Mouse (Mus musculus): ENCODE results near the gene Hspbap1. TPM values are rescaled to one million over a fixed set of nuclear protein-coding genes. Genes with fewer than 3 reads are reported as not detected.
A peak's percentile ranks its signal among the peaks of the same experiment; 100 is the strongest.

Gene Hspbap1
- polyA plus RNA-seq, 1 experiment from 2014 or later = 21.0 TPM

DNA sequence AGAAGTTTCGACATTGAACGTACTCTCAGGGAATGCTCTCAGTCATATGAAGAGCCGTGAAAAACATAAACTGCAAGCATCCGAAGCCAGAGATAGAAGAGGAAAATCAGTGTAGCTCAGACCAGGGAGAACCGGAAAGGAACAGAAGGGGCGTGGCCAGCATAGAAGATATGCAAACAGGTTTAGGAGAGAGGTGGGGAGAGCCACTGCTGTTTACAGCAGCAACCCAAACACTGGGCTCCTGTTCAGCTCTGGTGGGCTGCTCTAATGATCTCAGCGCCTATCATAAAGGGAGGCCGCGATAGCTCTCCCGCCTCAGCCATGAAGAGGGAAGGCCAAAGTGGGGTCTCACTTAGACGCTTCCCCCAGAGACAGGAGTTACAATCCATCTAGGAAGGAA, 97.6 kb downstream of the Hspbap1 start:
- no peak overlapping the region for H3K27ac ChIP-seq
- H3K4me2 ChIP-seq = no peak overlapping the region
- H3K27me3 ChIP-seq = peaks cover 28% of the 10 kb centered on the region
- no peaks in the 10 kb centered on the region for H3K36me3 ChIP-seq (ENCODE audit: poor library complexity, severe bottlenecking)
- no peak overlapping the region for H3K9ac ChIP-seq
- no peak for ATAC-seq
- H3K4me3 ChIP-seq = no peak overlapping the region
- H3K4me1 ChIP-seq = peaks cover 16% of the 10 kb centered on the region
- WGBS = 81% methylated on average over 11 of the region's 11 CpGs
- no peaks in the 10 kb centered on the region for H3K9me3 ChIP-seq (replicated peaks)

DNA sequence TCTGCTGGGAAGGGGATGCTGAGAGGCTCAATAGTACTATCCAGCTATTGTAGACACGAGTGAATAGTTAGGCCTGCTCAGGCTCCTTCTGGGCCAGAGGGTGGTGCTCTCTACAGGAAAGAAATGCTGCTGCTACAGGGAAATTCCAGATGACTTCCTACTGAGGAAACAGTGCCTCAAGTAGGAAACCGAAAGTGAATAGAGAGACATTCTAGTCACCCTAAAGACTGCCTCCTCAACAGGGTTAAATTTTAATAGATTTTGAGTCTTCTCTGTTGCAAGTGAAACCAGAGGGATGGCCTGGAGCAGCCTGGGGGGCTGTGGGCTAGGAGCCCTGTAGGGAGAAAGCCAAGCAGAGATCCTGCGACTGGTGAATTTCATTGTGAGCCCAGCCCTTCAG, 99.0 kb downstream of the Hspbap1 start:
- Histone ChIP-seq H3K9ac (no peak overlapping the region), H3K27me3 (peaks cover 33% of the 10 kb centered on the region), H3K36me3 (ENCODE audit: poor library complexity, severe bottlenecking) (no peaks in the 10 kb centered on the region), H3K4me3 (no peak overlapping the region), H3K9me3 (replicated peaks) (no peaks in the 10 kb centered on the region), H3K4me2 (no peak overlapping the region), H3K27ac (no peak overlapping the region), H3K4me1 (peaks cover 16% of the 10 kb centered on the region)
- WGBS = 41% methylated on average over 3 of the region's 3 CpGs
- no peak for ATAC-seq

DNA sequence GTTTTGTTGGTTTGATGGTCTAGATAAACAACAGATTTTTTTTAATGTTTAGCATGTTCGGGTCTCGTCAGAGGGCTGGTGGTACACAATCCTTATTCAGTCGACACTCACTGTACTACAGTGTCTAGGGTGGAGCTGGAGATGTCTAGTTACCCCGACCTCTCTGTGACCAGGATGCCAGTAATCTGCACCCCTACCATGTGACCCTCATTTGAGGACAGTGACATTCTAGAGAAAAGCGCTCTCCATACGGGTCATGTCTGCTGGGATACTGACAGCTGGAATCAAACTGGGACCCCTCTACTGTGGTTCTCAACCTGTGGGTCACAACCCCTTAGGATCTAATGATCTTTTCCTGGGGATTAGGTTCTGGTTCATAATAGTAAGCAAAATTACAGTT, 99.5 kb downstream of the Hspbap1 start:
- no peak overlapping the region for H3K27ac ChIP-seq
- no peak overlapping the region for H3K4me3 ChIP-seq
- peaks cover 16% of the 10 kb centered on the region for H3K4me1 ChIP-seq
- H3K36me3 ChIP-seq (ENCODE audit: poor library complexity, severe bottlenecking) = no peaks in the 10 kb centered on the region
- peaks cover 2% of the 10 kb centered on the region; the same call in 1 of the 2 replicates for H3K9me3 ChIP-seq (replicated peaks)
- H3K9ac ChIP-seq = no peak overlapping the region
- WGBS = 81% methylated on average over 6 of the region's 6 CpGs
- ATAC-seq = no peak
- no peak overlapping the region for H3K4me2 ChIP-seq
- peaks cover 33% of the 10 kb centered on the region for H3K27me3 ChIP-seq

DNA sequence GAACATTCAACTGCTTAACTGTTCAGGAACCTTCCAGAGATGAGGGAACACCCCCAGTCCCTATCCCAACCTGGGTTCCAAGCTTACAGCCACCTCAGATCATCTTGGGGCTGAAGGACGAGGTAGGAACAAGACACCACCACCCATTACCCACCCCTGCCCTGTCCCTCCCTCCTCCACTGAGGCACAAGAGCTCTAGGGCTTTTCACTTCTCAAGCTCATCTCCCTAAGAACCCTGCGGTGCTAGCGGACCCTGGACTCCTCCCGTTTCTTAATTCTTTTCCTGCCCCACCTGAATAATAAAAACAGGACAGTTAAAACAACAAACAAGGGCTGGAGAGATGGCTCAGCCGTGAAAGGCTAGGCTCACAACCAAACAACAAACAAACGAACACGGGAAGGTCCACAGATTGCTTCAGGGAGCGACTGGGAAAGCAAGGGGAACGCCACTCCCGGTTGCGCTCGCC, 100.4 kb downstream of the Hspbap1 start:
- peaks cover 33% of the 10 kb centered on the region for H3K27me3 ChIP-seq
- ATAC-seq = no peak
- H3K4me1 ChIP-seq = peaks cover 16% of the 10 kb centered on the region

DNA sequence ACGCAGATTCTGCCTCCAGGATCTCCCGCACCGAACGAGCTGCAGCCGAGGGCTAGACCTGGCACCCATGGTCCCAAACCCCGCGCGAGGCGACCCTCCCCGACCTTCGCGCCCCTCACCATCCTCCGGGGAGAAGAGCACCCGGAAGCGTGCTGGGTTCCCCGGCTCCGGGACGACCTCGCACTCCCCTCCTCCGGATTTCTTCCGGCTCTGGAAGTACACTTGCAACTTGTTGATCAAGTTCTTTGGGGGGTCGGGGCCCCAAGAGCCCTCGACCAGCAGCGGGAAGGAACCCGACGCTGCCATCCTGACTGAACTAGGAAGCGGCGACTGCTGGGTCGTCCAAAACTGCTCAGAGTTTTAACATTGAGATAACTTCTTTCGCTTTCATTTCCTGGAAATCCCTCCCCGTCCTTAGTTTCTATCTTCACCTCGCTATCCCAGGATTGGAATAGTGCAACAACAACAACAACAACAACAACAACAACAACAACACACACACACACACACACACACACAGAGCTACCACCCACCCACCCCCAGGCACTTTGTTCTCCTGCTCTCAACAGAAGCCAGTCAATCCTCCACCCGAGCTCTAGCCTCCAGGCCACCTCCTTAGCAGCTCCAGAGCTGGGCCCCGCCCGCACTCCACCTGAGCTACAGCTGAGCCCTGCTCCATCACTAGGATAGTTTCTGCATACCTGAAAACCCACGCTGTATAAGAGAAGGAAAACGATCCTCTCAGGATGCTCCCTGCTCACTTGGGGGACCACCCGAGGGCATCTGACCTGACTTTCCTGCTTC, 101.1 kb downstream of the Hspbap1 start, which contains the start of gene Parp14:
Gene Parp14, minus strand, starts transcription at position 497 of the 804 bp plus-strand sequence.
- peak within 1 kb of the TSS; percentile 96 for H3K4me2 ChIP-seq
- peaks cover 5% of the 10 kb centered on the region; the same call in 1 of the 2 replicates for H3K9me3 ChIP-seq (replicated peaks)
- WGBS = 1% methylated on average over 36 of the region's 38 CpGs
- 0 out of 2 replicates have a peak, but pooled peaks have one; percentile 45 for ATAC-seq
- H3K27me3 ChIP-seq = peaks cover 33% of the 10 kb centered on the region
- H3K36me3 ChIP-seq (ENCODE audit: poor library complexity, severe bottlenecking) = no peaks in the 10 kb centered on the region
- peaks cover 16% of the 10 kb centered on the region for H3K4me1 ChIP-seq
- peak within 1 kb of the TSS; percentile 58 for H3K4me3 ChIP-seq
- H3K9ac ChIP-seq = peak within 1 kb of the TSS; percentile 67
- H3K27ac ChIP-seq = no peak within 1 kb of the TSS

More for the DNA sequence above, 100.4 kb downstream of the Hspbap1 start:
- under 1% methylated on average over 12 of the region's 12 CpGs for WGBS
- Histone ChIP-seq H3K36me3 (ENCODE audit: poor library complexity, severe bottlenecking) (no peaks in the 10 kb centered on the region), H3K9ac (peak overlapping the region; percentile 67), H3K4me3 (peak overlapping the region; percentile 58), H3K27ac (no peak overlapping the region), H3K9me3 (replicated peaks) (peaks cover 5% of the 10 kb centered on the region; the same call in 1 of the 2 replicates), H3K4me2 (peak overlapping the region; percentile 96)

DNA sequence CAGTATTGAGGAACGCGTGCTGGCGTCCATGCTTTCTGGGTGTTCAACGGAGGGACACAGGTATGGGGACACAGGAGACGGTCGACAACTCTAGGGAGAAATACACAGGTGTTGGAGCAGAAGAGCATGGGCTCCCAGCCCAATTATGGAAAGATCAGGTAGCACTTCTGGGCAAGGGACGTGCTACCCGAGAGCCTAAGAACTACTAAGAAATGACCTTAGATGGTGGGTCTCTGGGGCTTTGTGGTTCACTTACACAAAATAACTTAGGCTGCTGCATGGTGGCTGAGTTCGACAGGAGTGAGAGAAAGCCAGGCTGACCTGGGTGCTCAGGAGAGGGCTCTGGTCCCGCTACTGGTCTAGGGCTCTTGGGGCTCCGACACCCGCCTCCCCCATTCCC, 101.7 kb downstream of the Hspbap1 start:
- Histone ChIP-seq H3K4me2 (peak overlapping the region; percentile 96), H3K36me3 (ENCODE audit: poor library complexity, severe bottlenecking) (no peaks in the 10 kb centered on the region), H3K9ac (no peak overlapping the region), H3K9me3 (replicated peaks) (peaks cover 5% of the 10 kb centered on the region; the same call in 1 of the 2 replicates), H3K27me3 (peaks cover 33% of the 10 kb centered on the region), H3K27ac (no peak overlapping the region), H3K4me3 (peak overlapping the region; percentile 58), H3K4me1 (peaks cover 16% of the 10 kb centered on the region)
- no peak for ATAC-seq
- WGBS = 27% methylated on average over 12 of the region's 12 CpGs

DNA sequence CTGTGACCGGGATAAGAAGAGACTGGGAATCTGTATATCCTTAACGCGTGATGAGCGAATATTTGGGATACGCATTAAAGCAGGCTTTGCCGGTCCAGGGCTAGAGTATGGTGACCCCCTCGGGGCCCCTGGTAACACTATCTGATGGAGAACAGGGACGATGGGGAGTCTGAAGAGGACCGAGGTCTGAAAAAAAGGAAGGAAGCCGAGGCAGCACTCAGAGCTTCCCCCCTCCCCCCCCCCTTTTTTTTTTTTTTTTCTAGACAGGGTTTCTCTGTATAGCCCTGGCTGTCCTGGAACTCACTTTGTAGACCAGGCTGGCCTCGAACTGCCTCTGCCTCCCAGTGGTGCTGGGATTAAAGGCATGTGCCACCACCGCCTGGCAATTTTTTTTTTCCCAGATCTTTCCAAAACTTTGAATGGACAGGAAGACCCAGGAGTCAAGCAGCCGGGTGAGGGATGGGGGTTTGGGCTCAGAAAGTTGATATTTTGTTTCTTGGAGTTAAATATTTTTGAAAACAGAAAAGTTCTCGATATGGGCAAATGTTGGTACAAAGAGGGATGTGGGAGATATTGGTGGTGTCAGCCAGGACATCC, 102.3 kb downstream of the Hspbap1 start:
- Histone ChIP-seq H3K4me1 (peaks cover 16% of the 10 kb centered on the region), H3K4me3 (no peak overlapping the region), H3K36me3 (ENCODE audit: poor library complexity, severe bottlenecking) (no peaks in the 10 kb centered on the region), H3K9me3 (replicated peaks) (peaks cover 5% of the 10 kb centered on the region; the same call in 1 of the 2 replicates), H3K4me2 (no peak overlapping the region; the same call in 1 of the 2 replicates), H3K9ac (no peak overlapping the region), H3K27me3 (peaks cover 33% of the 10 kb centered on the region), H3K27ac (no peak overlapping the region)
- WGBS = 42% methylated on average over 12 of the region's 14 CpGs
- no peak for ATAC-seq

DNA sequence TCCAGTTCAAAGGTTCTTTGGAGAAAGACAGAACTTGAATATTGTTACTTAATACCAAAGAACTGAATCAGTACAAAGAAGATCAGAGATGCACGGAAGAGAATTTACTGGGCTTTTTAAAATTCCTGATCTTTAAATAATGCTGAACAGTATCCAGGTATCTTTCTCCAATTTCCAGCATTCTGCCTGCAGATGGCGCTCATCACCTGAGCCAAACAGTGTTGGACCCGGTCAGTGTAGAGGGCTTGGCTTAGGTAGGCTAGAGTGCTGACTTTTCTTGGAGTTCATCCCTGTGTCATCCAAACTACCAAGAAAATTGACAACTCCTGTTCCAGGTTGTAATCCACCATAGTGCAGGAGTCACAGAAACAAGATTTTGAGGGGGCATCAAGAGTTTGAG, 104.2 kb downstream of the Hspbap1 start:
- H3K9me3 ChIP-seq (replicated peaks) = peaks cover 5% of the 10 kb centered on the region; the same call in 1 of the 2 replicates
- H3K36me3 ChIP-seq (ENCODE audit: poor library complexity, severe bottlenecking) = no peaks in the 10 kb centered on the region
- ATAC-seq = no peak
- peaks cover 16% of the 10 kb centered on the region for H3K4me1 ChIP-seq
- peaks cover 33% of the 10 kb centered on the region for H3K27me3 ChIP-seq
- 30% methylated on average over 3 of the region's 3 CpGs for WGBS
- no peak overlapping the region for H3K4me2 ChIP-seq
- no peak overlapping the region for H3K27ac ChIP-seq
- H3K9ac ChIP-seq = no peak overlapping the region
- no peak overlapping the region for H3K4me3 ChIP-seq

Other genes starting within 250 kb of the Hspbap1 start
- 40.8 and 41.7 TPM in 2 replicates for gene Sema5b, start 229.2 kb upstream of the Hspbap1 start, polyA plus RNA-seq (2015; fragmentation: Nextera tagmentation; extraction: Ambion mirVana)
- 22.6 and 23.8 TPM in 2 replicates for gene Dirc2, start 1.0 kb upstream of the Hspbap1 start, polyA plus RNA-seq (2015; fragmentation: Nextera tagmentation; extraction: Ambion mirVana)
- gene Parp14, start 101.2 kb downstream of the Hspbap1 start, polyA plus RNA-seq (2015; fragmentation: Nextera tagmentation; extraction: Ambion mirVana) = 0.14 and 0.35 TPM in 2 replicates
- 2.3 and 2.8 TPM in 2 replicates for gene Parp9, start 168.1 kb downstream of the Hspbap1 start, polyA plus RNA-seq (2015; fragmentation: Nextera tagmentation; extraction: Ambion mirVana)
- 2.8 and 3.1 TPM in 2 replicates for gene Dtx3l, start 168.8 kb downstream of the Hspbap1 start, polyA plus RNA-seq (2015; fragmentation: Nextera tagmentation; extraction: Ambion mirVana)
- gene Kpna1, start 208.4 kb downstream of the Hspbap1 start, polyA plus RNA-seq (2015; fragmentation: Nextera tagmentation; extraction: Ambion mirVana) = 70.0 and 78.2 TPM in 2 replicates